Mouse (Mus musculus) midbrain, embryonic 16.5 days (tissue): ENCODE data around the gene Zfp853. TPM values are rescaled to one million over a fixed set of nuclear protein-coding genes. Genes with fewer than 3 reads are reported as not detected.
A peak's percentile ranks its signal among the peaks of the same experiment; 100 is the strongest.

Source experiments
- ATAC-seq: fragments of 200-750 bp; cut with Nextera tagmentation; 2 replicates; pipeline ENCODE4 v1.8.0; 2017; ENCODE audit warnings: moderate TSS enrichment
- H3K27ac ChIP-seq: fragments of 300-500 bp; sonication (generic); 2 replicates; pipeline ENCODE4 v1.5.1; 2014; ENCODE audit warnings: mild to moderate bottlenecking, low read length, mixed read lengths
- H3K27me3 ChIP-seq: fragments of 300-500 bp; sonication (generic); 2 replicates; pipeline ENCODE4 v1.6.1; 2014; ENCODE audit warnings: low read depth, low read length, mixed read lengths; ENCODE audit not compliant: control insufficient read depth, insufficient read depth
- H3K36me3 ChIP-seq: fragments of 300-500 bp; sonication (generic); 2 replicates; pipeline ENCODE4 v1.6.1; 2014; ENCODE audit warnings: mild to moderate bottlenecking, low read length, moderate library complexity, mixed read lengths; ENCODE audit not compliant: control insufficient read depth, insufficient read depth
- H3K4me1 ChIP-seq: fragments of 300-500 bp; sonication (generic); 2 replicates; pipeline ENCODE4 v1.6.1; 2014; ENCODE audit warnings: mild to moderate bottlenecking, low read length, mixed read lengths; ENCODE audit not compliant: control insufficient read depth, insufficient read depth
- H3K4me2 ChIP-seq: fragments of 300-500 bp; sonication (generic); 2 replicates; pipeline ENCODE4 v1.6.1; 2014; ENCODE audit warnings: mild to moderate bottlenecking, low read length, mixed read lengths
- H3K4me3 ChIP-seq: fragments of 300-500 bp; sonication (generic); 2 replicates; pipeline ENCODE4 v1.5.1; 2014; ENCODE audit warnings: low read depth, mild to moderate bottlenecking, low read length, moderate library complexity, mixed read lengths
- H3K9ac ChIP-seq: fragments of 300-500 bp; sonication (generic); 2 replicates; pipeline ENCODE4 v1.6.1; 2014; ENCODE audit warnings: low read depth, low read length, mixed read lengths
- H3K9me3 ChIP-seq: fragments of 300-500 bp; sonication (generic); replicated peaks from 2 replicates; pipeline ENCODE4 v1.6.1; 2014; ENCODE audit warnings: mild to moderate bottlenecking, low read length, mixed read lengths; ENCODE audit not compliant: control insufficient read depth, poor library complexity, severe bottlenecking
- WGBS: fragments of 180-500 bp; shearing (Covaris S2); extraction: QIAGEN DNeasy Blood & Tissue Kit; methylation state at CpG from one replicate; pipeline ENCODE4 v1.1.7; 2014; 5-methylcytosine and 5-hydroxymethylcytosine counted together
- polyA plus RNA-seq: library from polyadenylated mRNA; unstranded; fragments of >200 nt; fragmentation: Nextera tagmentation; extraction: Ambion mirVana; gene quantifications from 2 replicates; pipeline ENCODE4 v1.2.1, GENCODE M21; 2015

Zfp853 gene
- polyA plus RNA-seq, 1 experiment from 2014 or later: 0.48 TPM

DNA sequence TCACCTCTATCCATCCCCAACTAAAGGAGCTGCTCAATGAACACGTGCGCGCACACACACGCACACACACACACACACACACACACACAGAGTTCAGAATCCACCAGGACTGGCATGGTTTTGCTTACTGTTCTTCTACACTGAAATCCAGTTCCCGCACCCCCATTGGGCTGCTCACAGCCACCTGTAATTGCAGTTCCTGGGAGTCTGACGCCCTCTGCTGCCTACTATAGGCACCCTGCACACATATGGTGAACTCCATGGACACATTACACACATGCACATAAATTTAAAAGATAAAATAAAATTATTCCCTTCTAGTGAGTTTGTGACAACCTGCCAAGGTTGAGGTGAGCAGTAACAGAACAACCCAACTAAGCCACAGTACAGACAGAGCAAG lies 8.7 kb downstream of the Zfp853 start:
- Histone ChIP-seq H3K4me3 (no peak overlapping the region), H3K9me3 (no peaks in the 10 kb centered on the region), H3K27ac (no peak overlapping the region), H3K4me2 (no peak overlapping the region), H3K27me3 (peaks cover 32% of the 10 kb centered on the region), H3K4me1 (peaks cover 4% of the 10 kb centered on the region; the same call in 1 of the 2 replicates), H3K36me3 (no peaks in the 10 kb centered on the region), H3K9ac (no peak overlapping the region)
- no peak for ATAC-seq
- 46% methylated on average over 6 of the region's 6 CpGs for WGBS

GRCm38 (mm10) chr5:143279247-143279646 lies 14.2 kb downstream of the Zfp853 start:
- no peaks in the 10 kb centered on the region for H3K4me1 ChIP-seq
- no peak overlapping the region for H3K4me2 ChIP-seq
- H3K36me3 ChIP-seq: no peaks in the 10 kb centered on the region
- no peak overlapping the region for H3K4me3 ChIP-seq
- WGBS: 31% methylated on average over 8 of the region's 10 CpGs
- no peak for ATAC-seq
- no peaks in the 10 kb centered on the region for H3K9me3 ChIP-seq
- H3K27me3 ChIP-seq: no peaks in the 10 kb centered on the region
- no peak overlapping the region for H3K9ac ChIP-seq
- no peak overlapping the region for H3K27ac ChIP-seq

DNA sequence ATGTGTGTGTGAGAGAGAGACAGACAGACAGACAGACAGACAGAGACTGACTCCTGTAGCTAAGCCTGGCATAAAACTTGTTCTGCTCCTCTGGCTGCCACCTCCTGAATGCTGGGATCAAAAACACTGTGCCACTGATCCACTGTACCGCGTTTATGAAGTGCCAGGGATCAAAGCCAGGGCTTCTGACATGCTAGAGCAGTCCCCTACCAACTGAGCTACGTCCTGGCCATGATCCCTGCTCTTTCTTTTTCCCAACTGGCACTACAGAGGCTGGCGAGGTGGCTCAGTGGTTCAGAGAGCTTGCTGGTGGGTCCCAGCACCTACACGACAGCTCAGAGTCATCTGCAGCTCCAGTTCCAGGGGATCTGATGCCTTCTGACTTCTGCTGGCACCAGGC lies 17.7 kb downstream of the Zfp853 start:
- Histone ChIP-seq H3K9me3 (no peaks in the 10 kb centered on the region), H3K27me3 (no peaks in the 10 kb centered on the region), H3K27ac (no peak overlapping the region), H3K9ac (no peak overlapping the region), H3K4me2 (no peak overlapping the region), H3K4me1 (peaks cover 7% of the 10 kb centered on the region), H3K36me3 (no peaks in the 10 kb centered on the region), H3K4me3 (no peak overlapping the region)
- 52% methylated on average over 5 of the region's 5 CpGs for WGBS
- no peak for ATAC-seq

- no peak overlapping the region for H3K9ac ChIP-seq
- WGBS: 85% methylated on average over 16 of the region's 16 CpGs
- no peaks in the 10 kb centered on the region for H3K36me3 ChIP-seq
- no peak for ATAC-seq
- H3K27me3 ChIP-seq: no peaks in the 10 kb centered on the region
- H3K4me1 ChIP-seq: peaks cover 19% of the 10 kb centered on the region
- H3K9me3 ChIP-seq: no peaks in the 10 kb centered on the region
- no peak overlapping the region for H3K27ac ChIP-seq
- H3K4me2 ChIP-seq: no peak overlapping the region
- no peak overlapping the region for H3K4me3 ChIP-seq
Observed at GRCm38 (mm10) chr5:143272540-143273330, 20.7 kb downstream of the Zfp853 start.

GRCm38 (mm10) chr5:143272108-143272507 lies 21.3 kb downstream of the Zfp853 start:
- Histone ChIP-seq H3K4me2 (no peak overlapping the region), H3K9ac (no peak overlapping the region), H3K9me3 (no peaks in the 10 kb centered on the region), H3K4me1 (peaks cover 21% of the 10 kb centered on the region), H3K36me3 (no peaks in the 10 kb centered on the region), H3K4me3 (no peak overlapping the region), H3K27me3 (no peaks in the 10 kb centered on the region), H3K27ac (no peak overlapping the region)
- no peak for ATAC-seq
- 85% methylated on average over 3 of the region's 3 CpGs for WGBS

DNA sequence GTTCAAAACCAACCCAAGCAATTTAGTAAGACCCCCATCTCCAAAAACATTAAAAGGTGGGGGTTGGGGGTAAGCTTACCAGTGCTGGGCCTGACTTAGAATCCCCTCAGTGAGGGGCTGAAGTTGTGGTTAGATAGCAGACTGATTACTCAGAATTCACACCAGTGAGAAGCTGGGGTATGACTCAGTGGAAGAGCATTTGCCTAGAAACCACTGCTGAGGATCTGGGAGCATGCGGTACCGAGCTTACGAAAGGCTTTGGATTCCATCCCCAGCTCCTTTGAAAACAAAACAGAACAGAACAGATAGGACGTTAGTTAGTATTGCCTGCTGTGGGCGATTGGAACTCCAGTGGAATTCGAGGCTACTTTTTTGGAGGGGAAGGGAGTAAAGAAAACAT lies 21.8 kb downstream of the Zfp853 start:
- no peak overlapping the region for H3K4me2 ChIP-seq
- H3K36me3 ChIP-seq: no peaks in the 10 kb centered on the region
- H3K4me3 ChIP-seq: no peak overlapping the region
- H3K27me3 ChIP-seq: no peaks in the 10 kb centered on the region
- no peak overlapping the region for H3K27ac ChIP-seq
- peaks cover 24% of the 10 kb centered on the region for H3K4me1 ChIP-seq
- no peak overlapping the region for H3K9ac ChIP-seq
- ATAC-seq: no peak
- H3K9me3 ChIP-seq: no peaks in the 10 kb centered on the region
- 88% methylated on average over 6 of the region's 6 CpGs for WGBS

- Histone ChIP-seq H3K4me2 (peak overlapping the region; percentile 63), H3K27ac (peak overlapping the region; percentile 76), H3K27me3 (no peaks in the 10 kb centered on the region), H3K9me3 (no peaks in the 10 kb centered on the region), H3K4me3 (peak overlapping the region; percentile 79), H3K36me3 (no peaks in the 10 kb centered on the region), H3K4me1 (peaks cover 27% of the 10 kb centered on the region), H3K9ac (peak overlapping the region; percentile 83)
- ATAC-seq: peak; percentile 44; the same call in 1 of the 2 replicates
- WGBS: 1% methylated on average over 12 of the region's 12 CpGs
Observed at GRCm38 (mm10) chr5:143270151-143270519, 23.3 kb downstream of the Zfp853 start.

GRCm38 (mm10) chr5:143269363-143270150 lies 23.9 kb downstream of the Zfp853 start, which contains the start of gene Zfp316:
Gene Zfp316 (minus strand): TSS chr5:143270022.
- Histone ChIP-seq H3K9me3 (no peaks in the 10 kb centered on the region), H3K27ac (peak within 1 kb of the TSS; percentile 83), H3K27me3 (no peaks in the 10 kb centered on the region), H3K4me2 (peak within 1 kb of the TSS; percentile 63), H3K4me3 (peak within 1 kb of the TSS; percentile 79), H3K9ac (peak within 1 kb of the TSS; percentile 83), H3K36me3 (no peaks in the 10 kb centered on the region; the same call in 1 of the 2 replicates), H3K4me1 (peaks cover 27% of the 10 kb centered on the region)
- under 1% methylated on average over 72 of the region's 79 CpGs for WGBS
- peak; percentile 91 for ATAC-seq

GRCm38 (mm10) chr5:143268985-143269362 lies 24.4 kb downstream of the Zfp853 start:
- H3K27me3 ChIP-seq: no peaks in the 10 kb centered on the region
- ATAC-seq: no peak; the same call in 1 of the 2 replicates
- H3K9me3 ChIP-seq: no peaks in the 10 kb centered on the region
- H3K4me2 ChIP-seq: peak overlapping the region; percentile 63
- H3K27ac ChIP-seq: peak overlapping the region; percentile 83
- H3K9ac ChIP-seq: peak overlapping the region; percentile 83
- H3K36me3 ChIP-seq: peaks cover 2% of the 10 kb centered on the region; the same call in 1 of the 2 replicates
- peak overlapping the region; percentile 79 for H3K4me3 ChIP-seq
- H3K4me1 ChIP-seq: peaks cover 27% of the 10 kb centered on the region
- 22% methylated on average over 8 of the region's 8 CpGs for WGBS
